Mouse (Mus musculus): ENCODE data around the gene Cdyl. TPM values are rescaled to one million over a fixed set of nuclear protein-coding genes. Genes with fewer than 3 reads are reported as not detected.

Cdyl gene
- total and polyA plus RNA-seq, 2 experiments from 2014 or later: 4.2 to 7.8 TPM

- no peak for DNase-seq
- TF ChIP-seq CTCF (IDR thresholded peaks at IDR 0.05; ENCODE audit: low read depth): no peak
- Histone ChIP-seq H3K4me1 (ENCODE audit: insufficient read depth) (no peaks in the 10 kb centered on the region), H3K4me2 (ENCODE audit: low read depth) (no peak overlapping the region), H3K4me3 (ENCODE audit: low read depth, low read length) (no peak overlapping the region), H3K36me3 (ENCODE audit: insufficient read depth) (no peaks in the 10 kb centered on the region), H3K27me3 (ENCODE audit: insufficient read depth, low read length) (no peaks in the 10 kb centered on the region), H3K27ac (ENCODE audit: low read depth, low read length) (no peak overlapping the region), H3K9me3 (ENCODE audit: low read length) (no peaks in the 10 kb centered on the region), H3K9ac (no peak overlapping the region)
- ATAC-seq: no peak
- 87% methylated on average over 8 of the region's 8 CpGs for WGBS
These were observed 26.6 kb downstream of the Cdyl start for GRCm38 (mm10) chr13:35686273-35686672.

- 85% methylated on average over 3 of the region's 3 CpGs for WGBS
- no peak for TF ChIP-seq CTCF (IDR thresholded peaks at IDR 0.05; ENCODE audit: low read depth)
These were observed 29.9 kb downstream of the Cdyl start for GRCm38 (mm10) chr13:35689560-35689959.

DNA sequence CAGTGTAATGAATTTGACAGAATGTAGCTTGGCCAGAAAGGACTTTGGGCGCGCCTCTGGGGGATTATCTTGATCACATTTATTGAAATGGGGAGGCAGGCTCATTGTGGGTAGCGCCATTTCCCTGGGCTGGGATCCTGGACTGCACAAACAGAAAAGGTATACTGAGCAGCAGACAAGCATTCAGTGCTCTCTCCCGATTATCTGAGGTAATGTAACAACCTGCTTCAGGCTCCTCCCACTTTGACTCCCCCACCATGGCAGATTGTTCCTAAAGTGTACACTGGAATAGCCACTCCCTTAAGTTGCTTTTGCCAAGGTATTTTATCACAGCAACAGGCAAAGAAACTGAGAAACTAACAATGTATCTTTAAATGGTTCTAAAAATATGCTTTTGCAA is 58.0 kb downstream of the Cdyl start:
- no peaks in the 10 kb centered on the region for H3K27me3 ChIP-seq (ENCODE audit: insufficient read depth, low read length)
- H3K4me2 ChIP-seq (ENCODE audit: low read depth): no peak overlapping the region
- no peak overlapping the region for H3K27ac ChIP-seq (ENCODE audit: low read depth, low read length)
- no peaks in the 10 kb centered on the region for H3K4me1 ChIP-seq (ENCODE audit: insufficient read depth)
- no peak overlapping the region for H3K9ac ChIP-seq
- DNase-seq (no peak), ATAC-seq (no peak)
- no peaks in the 10 kb centered on the region for H3K9me3 ChIP-seq (ENCODE audit: low read length)
- TF ChIP-seq CTCF (IDR thresholded peaks at IDR 0.05; ENCODE audit: low read depth): no peak
- no peaks in the 10 kb centered on the region for H3K36me3 ChIP-seq (ENCODE audit: insufficient read depth)
- WGBS: 85% methylated on average over 4 of the region's 4 CpGs
- no peak overlapping the region for H3K4me3 ChIP-seq (ENCODE audit: low read depth, low read length)

More at GRCm38 (mm10) chr13:35689560-35689959, 29.9 kb downstream of the Cdyl start:
- no peak overlapping the region for H3K27ac ChIP-seq (ENCODE audit: low read depth, low read length)
- no peaks in the 10 kb centered on the region for H3K4me1 ChIP-seq (ENCODE audit: insufficient read depth)
- H3K4me2 ChIP-seq (ENCODE audit: low read depth): no peak overlapping the region
- H3K9me3 ChIP-seq (ENCODE audit: low read length): no peaks in the 10 kb centered on the region
- no peak for DNase-seq
- H3K4me3 ChIP-seq (ENCODE audit: low read depth, low read length): no peak overlapping the region
- no peak for ATAC-seq
- H3K36me3 ChIP-seq (ENCODE audit: insufficient read depth): no peaks in the 10 kb centered on the region
- H3K27me3 ChIP-seq (ENCODE audit: insufficient read depth, low read length): no peaks in the 10 kb centered on the region
- no peak overlapping the region for H3K9ac ChIP-seq

- H3K27me3 ChIP-seq (ENCODE audit: insufficient read depth, low read length): no peaks in the 10 kb centered on the region
- H3K36me3 ChIP-seq (ENCODE audit: insufficient read depth): no peaks in the 10 kb centered on the region
- no peak overlapping the region for H3K27ac ChIP-seq (ENCODE audit: low read depth, low read length)
- no peak for ATAC-seq
- H3K9me3 ChIP-seq (ENCODE audit: low read length): no peaks in the 10 kb centered on the region
- WGBS: 79% methylated on average over 6 of the region's 6 CpGs
- no peaks in the 10 kb centered on the region for H3K4me1 ChIP-seq (ENCODE audit: insufficient read depth)
- no peak for DNase-seq
- H3K9ac ChIP-seq: no peak overlapping the region
- H3K4me2 ChIP-seq (ENCODE audit: low read depth): no peak overlapping the region
- TF ChIP-seq CTCF (IDR thresholded peaks at IDR 0.05; ENCODE audit: low read depth): no peak
- H3K4me3 ChIP-seq (ENCODE audit: low read depth, low read length): no peak overlapping the region
These were observed 59.9 kb downstream of the Cdyl start for GRCm38 (mm10) chr13:35719581-35719980.

- ATAC-seq: no peak
- Histone ChIP-seq H3K9me3 (ENCODE audit: low read length) (no peaks in the 10 kb centered on the region), H3K27me3 (ENCODE audit: insufficient read depth, low read length) (no peaks in the 10 kb centered on the region), H3K4me1 (ENCODE audit: insufficient read depth) (no peaks in the 10 kb centered on the region), H3K9ac (no peak overlapping the region), H3K4me2 (ENCODE audit: low read depth) (no peak overlapping the region), H3K36me3 (ENCODE audit: insufficient read depth) (no peaks in the 10 kb centered on the region), H3K27ac (ENCODE audit: low read depth, low read length) (no peak overlapping the region), H3K4me3 (ENCODE audit: low read depth, low read length) (no peak overlapping the region)
- WGBS: 80% methylated on average over 1 of the region's 1 CpGs
- DNase-seq: no peak
- no peak for TF ChIP-seq CTCF (IDR thresholded peaks at IDR 0.05; ENCODE audit: low read depth)
These were observed 63.4 kb downstream of the Cdyl start for GRCm38 (mm10) chr13:35723073-35723472.

- no peak overlapping the region for H3K4me3 ChIP-seq (ENCODE audit: low read depth, low read length)
- no peak for ATAC-seq
- no peak overlapping the region for H3K9ac ChIP-seq
- H3K36me3 ChIP-seq (ENCODE audit: insufficient read depth): no peaks in the 10 kb centered on the region
- no peaks in the 10 kb centered on the region for H3K27me3 ChIP-seq (ENCODE audit: insufficient read depth, low read length)
- no peak for TF ChIP-seq CTCF (IDR thresholded peaks at IDR 0.05; ENCODE audit: low read depth)
- no peak for DNase-seq
- H3K4me1 ChIP-seq (ENCODE audit: insufficient read depth): no peaks in the 10 kb centered on the region
- H3K9me3 ChIP-seq (ENCODE audit: low read length): no peaks in the 10 kb centered on the region
- H3K27ac ChIP-seq (ENCODE audit: low read depth, low read length): no peak overlapping the region
- H3K4me2 ChIP-seq (ENCODE audit: low read depth): no peak overlapping the region
- 96% methylated on average over 3 of the region's 3 CpGs for WGBS
These were observed 66.4 kb downstream of the Cdyl start for GRCm38 (mm10) chr13:35726025-35726424.

DNA sequence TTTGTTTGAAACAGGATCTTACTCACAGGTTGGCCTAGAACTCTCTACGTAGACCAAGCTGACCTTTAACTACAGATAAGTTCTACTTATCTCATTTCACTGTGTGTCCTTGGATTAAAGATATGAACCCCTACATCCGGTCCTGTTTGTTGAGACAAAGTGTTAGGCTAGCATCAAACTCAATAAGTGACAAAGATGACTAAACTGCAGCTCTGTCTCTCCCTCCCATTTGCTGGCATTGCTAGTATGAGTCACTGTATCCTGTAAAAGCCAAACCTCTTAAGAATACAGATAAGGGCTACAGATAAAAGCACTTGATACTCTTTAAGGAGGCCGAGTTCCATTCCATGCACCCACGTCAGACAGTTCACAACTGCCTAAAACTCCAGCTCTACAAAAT is 72.5 kb downstream of the Cdyl start:
- no peak for ATAC-seq

More for the DNA sequence above, 72.5 kb downstream of the Cdyl start:
- no peak overlapping the region for H3K4me3 ChIP-seq (ENCODE audit: low read depth, low read length)
- H3K9me3 ChIP-seq (ENCODE audit: low read length): no peaks in the 10 kb centered on the region
- no peak overlapping the region for H3K27ac ChIP-seq (ENCODE audit: low read depth, low read length)
- no peaks in the 10 kb centered on the region for H3K27me3 ChIP-seq (ENCODE audit: insufficient read depth, low read length)
- no peak for DNase-seq
- WGBS: 95% methylated on average over 4 of the region's 4 CpGs
- H3K36me3 ChIP-seq (ENCODE audit: insufficient read depth): no peaks in the 10 kb centered on the region
- TF ChIP-seq CTCF (IDR thresholded peaks at IDR 0.05; ENCODE audit: low read depth): no peak
- no peaks in the 10 kb centered on the region for H3K4me1 ChIP-seq (ENCODE audit: insufficient read depth)
- no peak overlapping the region for H3K9ac ChIP-seq
- H3K4me2 ChIP-seq (ENCODE audit: low read depth): no peak overlapping the region
